Mouse (Mus musculus) embryo, embryonic 10.5 days (tissue): ENCODE results near the gene Map3k5.
"Not testable (repeated sequence)": the region's sequence is repeated elsewhere in the genome, so short reads cannot be mapped to it uniquely, and the experiment has no call there.

Experiments
- DNase-seq: peaks from one replicate; pipeline ENCODE4 v3.0.0-alpha.2; 2015; ENCODE audit warnings: low spot score

The Map3k5 gene

GRCm38 (mm10) chr10:19966597-19966996 is 32.3 kb downstream of the Map3k5 start:
- DNase-seq: no peak

- no peak for DNase-seq
Measured at GRCm38 (mm10) chr10:19968445-19968844, 34.2 kb downstream of the Map3k5 start.

GRCm38 (mm10) chr10:19969831-19970460 is 35.7 kb downstream of the Map3k5 start:
- no peak for DNase-seq

- not testable (repeated sequence) for DNase-seq
Measured at GRCm38 (mm10) chr10:19971491-19971890, 37.2 kb downstream of the Map3k5 start.

GRCm38 (mm10) chr10:19973321-19974108 is 39.2 kb downstream of the Map3k5 start:
- DNase-seq: no peak

GRCm38 (mm10) chr10:19977557-19977956 is 43.3 kb downstream of the Map3k5 start:
- DNase-seq: no peak

GRCm38 (mm10) chr10:19978662-19979199 is 44.5 kb downstream of the Map3k5 start:
- DNase-seq: no peak

- DNase-seq: no peak
Measured at GRCm38 (mm10) chr10:19987736-19988135, 53.5 kb downstream of the Map3k5 start.

GRCm38 (mm10) chr10:19989986-19990385 is 55.7 kb downstream of the Map3k5 start:
- no peak for DNase-seq

- DNase-seq: no peak
Measured at GRCm38 (mm10) chr10:19990638-19991037, 56.4 kb downstream of the Map3k5 start.

- DNase-seq: no peak
Measured at GRCm38 (mm10) chr10:19991237-19991865, 57.1 kb downstream of the Map3k5 start.

GRCm38 (mm10) chr10:19991866-19992252 is 57.6 kb downstream of the Map3k5 start:
- DNase-seq: no peak

GRCm38 (mm10) chr10:19994469-19995450 is 60.5 kb downstream of the Map3k5 start:
- no peak for DNase-seq

- DNase-seq: no peak
Measured at GRCm38 (mm10) chr10:19996151-19996550, 61.9 kb downstream of the Map3k5 start.

GRCm38 (mm10) chr10:19999703-20000407 is 65.6 kb downstream of the Map3k5 start:
- DNase-seq: no peak

GRCm38 (mm10) chr10:20000408-20000770 is 66.1 kb downstream of the Map3k5 start:
- no peak for DNase-seq

GRCm38 (mm10) chr10:20001990-20002389 is 67.7 kb downstream of the Map3k5 start:
- peak; percentile 47 for DNase-seq

- no peak for DNase-seq
Measured at GRCm38 (mm10) chr10:20003006-20003405, 68.7 kb downstream of the Map3k5 start.

GRCm38 (mm10) chr10:20004786-20005185 is 70.5 kb downstream of the Map3k5 start:
- no peak for DNase-seq

GRCm38 (mm10) chr10:20005491-20005952 is 71.2 kb downstream of the Map3k5 start:
- DNase-seq: no peak
